Mouse (Mus musculus) 3134 (cell line): ENCODE results near the gene Rmdn2.

ENCODE experiments used
- DNase-seq: peaks from one replicate; pipeline ENCODE4 v3.0.0-alpha.2; 2011; ENCODE audit warnings: low spot score; ENCODE audit not compliant: insufficient read length; ENCODE audit errors: extremely low read depth

The Rmdn2 gene

GRCm38 (mm10) chr17:79737598-79737997 is 125.9 kb downstream of the Rmdn2 start:
- DNase-seq = no peak

- DNase-seq = no peak
Observed at GRCm38 (mm10) chr17:79738847-79739498, 127.3 kb downstream of the Rmdn2 start.

- no peak for DNase-seq
Observed at GRCm38 (mm10) chr17:79742635-79743034, 131.0 kb downstream of the Rmdn2 start.
